Mouse (Mus musculus) layer of hippocampus, adult 9-11 months (tissue): ENCODE measurements around the gene Decr2.
"Not testable (repeated sequence)": the region's sequence is repeated elsewhere in the genome, so short reads cannot be mapped to it uniquely, and the experiment has no call there.

Experiments used
- DNase-seq: peaks from one replicate; pipeline ENCODE4 v3.0.0; 2022

The Decr2 gene

GRCm38 (mm10) chr17:26112751-26113150, 22.6 kb upstream of the Decr2 start:
- DNase-seq = no peak

GRCm38 (mm10) chr17:26111722-26112121, 21.6 kb upstream of the Decr2 start:
- DNase-seq = no peak

- DNase-seq = no peak
Measured at GRCm38 (mm10) chr17:26111024-26111423, 20.9 kb upstream of the Decr2 start.

- no peak for DNase-seq
Measured at GRCm38 (mm10) chr17:26110156-26110555, 20.0 kb upstream of the Decr2 start.

- DNase-seq = no peak
Measured at GRCm38 (mm10) chr17:26105619-26106018, 15.5 kb upstream of the Decr2 start.

GRCm38 (mm10) chr17:26101478-26101877, 11.3 kb upstream of the Decr2 start:
- no peak for DNase-seq

- no peak for DNase-seq
Measured at GRCm38 (mm10) chr17:26100166-26100565, 10.0 kb upstream of the Decr2 start.

- DNase-seq = not testable (repeated sequence)
Measured at GRCm38 (mm10) chr17:26099316-26099715, 9.2 kb upstream of the Decr2 start.

GRCm38 (mm10) chr17:26098461-26098860, 8.3 kb upstream of the Decr2 start:
- no peak for DNase-seq

GRCm38 (mm10) chr17:26095121-26095740, 5.1 kb upstream of the Decr2 start, which contains the start of gene Nme4:
Nme4 (minus strand) TSS chr17:26095602.
- peak; percentile 59 for DNase-seq

GRCm38 (mm10) chr17:26094531-26095110, 4.5 kb upstream of the Decr2 start:
- no peak for DNase-seq

GRCm38 (mm10) chr17:26087059-26087564, 3.0 kb downstream of the Decr2 start:
- DNase-seq = no peak

- no peak for DNase-seq
Measured at GRCm38 (mm10) chr17:26080867-26081266, 9.3 kb downstream of the Decr2 start.

GRCm38 (mm10) chr17:26078851-26079250, 11.3 kb downstream of the Decr2 start:
- peak; percentile 38 for DNase-seq

- peak; percentile 51 for DNase-seq
Measured at GRCm38 (mm10) chr17:26075246-26075645, 14.9 kb downstream of the Decr2 start.

GRCm38 (mm10) chr17:26070136-26070535, 20.0 kb downstream of the Decr2 start:
- DNase-seq = no peak

- peak; percentile 79 for DNase-seq
Measured at GRCm38 (mm10) chr17:26068831-26069739, 21.1 kb downstream of the Decr2 start, which contains the start of gene Rab11fip3. Rab11fip3 (minus strand) TSS chr17:26069555.

- no peak for DNase-seq
Measured at GRCm38 (mm10) chr17:26068024-26068830, 21.9 kb downstream of the Decr2 start.

- DNase-seq = no peak
Measured at GRCm38 (mm10) chr17:26066488-26067020, 23.6 kb downstream of the Decr2 start.

GRCm38 (mm10) chr17:26064916-26065315, 25.2 kb downstream of the Decr2 start:
- no peak for DNase-seq

- DNase-seq = no peak
Measured at GRCm38 (mm10) chr17:26057787-26058567, 32.2 kb downstream of the Decr2 start.
